Mouse (Mus musculus) midbrain, embryonic 10.5 days (tissue): ENCODE data around the gene Palld. TPM values are rescaled to one million over a fixed set of nuclear protein-coding genes. Genes with fewer than 3 reads are reported as not detected.
A peak's percentile ranks its signal among the peaks of the same experiment; 100 is the strongest.

Experiments
- DNase-seq: peaks from one replicate; pipeline ENCODE4 v3.0.0-alpha.2; 2017; ENCODE audit warnings: low spot score
- H3K27ac ChIP-seq: fragments of 300-500 bp; sonication (generic); replicated peaks from 2 replicates; pipeline ENCODE4 v1.5.1; 2016; ENCODE audit warnings: mild to moderate bottlenecking
- H3K27me3 ChIP-seq: fragments of 300-500 bp; sonication (generic); 2 replicates; pipeline ENCODE4 v1.6.1; 2016; ENCODE audit warnings: low read depth, mild to moderate bottlenecking; ENCODE audit not compliant: poor library complexity, severe bottlenecking
- H3K36me3 ChIP-seq: fragments of 300-500 bp; sonication (generic); 2 replicates; pipeline ENCODE4 v1.6.1; 2016; ENCODE audit warnings: mild to moderate bottlenecking, moderate library complexity
- H3K4me1 ChIP-seq: fragments of 300-500 bp; sonication (generic); 2 replicates; pipeline ENCODE4 v1.6.1; 2016
- H3K4me3 ChIP-seq: fragments of 300-500 bp; sonication (generic); 2 replicates; pipeline ENCODE4 v1.5.1; 2016; ENCODE audit warnings: mild to moderate bottlenecking, moderate library complexity
- H3K9me3 ChIP-seq: fragments of 300-500 bp; sonication (generic); replicated peaks from 2 replicates; pipeline ENCODE4 v1.6.1; 2016; ENCODE audit warnings: mild to moderate bottlenecking
- WGBS: fragments of 180-500 bp; shearing (Covaris S2); methylation state at CpG from one replicate; pipeline ENCODE4 v1.1.7; 2016; 5-methylcytosine and 5-hydroxymethylcytosine counted together
- polyA plus RNA-seq: library from polyadenylated mRNA; unstranded; fragments of >200 nt; fragmentation: Nextera tagmentation; extraction: Ambion mirVana; gene quantifications from 2 replicates; pipeline ENCODE4 v1.2.1, GENCODE M21; 2016

Palld gene
- polyA plus RNA-seq, 1 experiment from 2014 or later, result 58.2 TPM

DNA sequence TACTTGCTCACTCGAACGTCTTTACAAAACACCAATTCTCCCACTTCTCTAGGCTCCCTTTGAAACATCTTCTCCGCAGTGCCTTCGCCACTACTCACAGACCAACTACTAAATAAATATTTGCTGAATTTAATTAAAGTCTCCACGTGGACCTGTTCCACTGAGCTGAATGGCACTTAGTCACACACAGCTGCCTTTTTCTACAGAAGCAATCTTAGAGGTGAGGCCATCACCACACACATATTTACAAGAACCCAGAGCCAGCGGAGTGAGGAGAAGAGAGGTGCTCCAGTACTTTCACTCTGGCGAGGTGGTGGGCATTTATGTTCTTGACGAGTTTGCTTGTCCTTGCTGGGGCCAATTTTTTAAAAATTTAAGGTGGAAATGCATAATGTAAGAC, 346.3 kb downstream of the Palld start:
- H3K9me3 ChIP-seq, result no peaks in the 10 kb centered on the region
- H3K4me1 ChIP-seq, result peaks cover 57% of the 10 kb centered on the region
- H3K27ac ChIP-seq, result no peak overlapping the region
- no peaks in the 10 kb centered on the region for H3K27me3 ChIP-seq
- WGBS, result 62% methylated on average over 8 of the region's 8 CpGs
- no peak for DNase-seq
- 0 out of 2 replicates have a peak, but pooled peaks cover 3% of the 10 kb centered on the region for H3K36me3 ChIP-seq
- H3K4me3 ChIP-seq, result no peak overlapping the region

DNA sequence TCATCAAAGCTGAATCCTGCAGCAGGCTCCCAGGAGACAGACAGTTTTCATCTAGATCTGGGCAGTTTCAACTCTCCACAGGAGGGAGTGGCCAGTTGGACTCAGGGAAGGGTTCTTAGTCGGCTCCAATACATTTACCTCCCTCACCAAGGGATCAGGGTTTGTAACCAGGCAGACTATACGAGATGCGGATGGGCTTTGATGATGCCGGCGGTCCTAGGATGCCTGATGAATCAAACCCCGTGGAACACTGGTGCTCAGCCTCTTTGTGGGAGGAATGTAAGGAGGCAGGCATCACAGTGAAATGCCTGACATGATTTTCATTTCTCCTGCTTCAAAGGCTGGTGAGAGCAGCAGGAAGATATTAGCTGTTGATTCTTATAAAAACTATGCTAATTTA, 347.1 kb downstream of the Palld start:
- peak overlapping the region; percentile 28; the same call in 1 of the 2 replicates for H3K27ac ChIP-seq
- WGBS, result 65% methylated on average over 6 of the region's 6 CpGs
- H3K36me3 ChIP-seq, result peaks cover 8% of the 10 kb centered on the region
- DNase-seq, result no peak
- peaks cover 51% of the 10 kb centered on the region for H3K4me1 ChIP-seq
- H3K4me3 ChIP-seq, result no peak overlapping the region
- H3K27me3 ChIP-seq, result no peaks in the 10 kb centered on the region
- H3K9me3 ChIP-seq, result peaks cover 4% of the 10 kb centered on the region; the same call in 1 of the 2 replicates

DNA sequence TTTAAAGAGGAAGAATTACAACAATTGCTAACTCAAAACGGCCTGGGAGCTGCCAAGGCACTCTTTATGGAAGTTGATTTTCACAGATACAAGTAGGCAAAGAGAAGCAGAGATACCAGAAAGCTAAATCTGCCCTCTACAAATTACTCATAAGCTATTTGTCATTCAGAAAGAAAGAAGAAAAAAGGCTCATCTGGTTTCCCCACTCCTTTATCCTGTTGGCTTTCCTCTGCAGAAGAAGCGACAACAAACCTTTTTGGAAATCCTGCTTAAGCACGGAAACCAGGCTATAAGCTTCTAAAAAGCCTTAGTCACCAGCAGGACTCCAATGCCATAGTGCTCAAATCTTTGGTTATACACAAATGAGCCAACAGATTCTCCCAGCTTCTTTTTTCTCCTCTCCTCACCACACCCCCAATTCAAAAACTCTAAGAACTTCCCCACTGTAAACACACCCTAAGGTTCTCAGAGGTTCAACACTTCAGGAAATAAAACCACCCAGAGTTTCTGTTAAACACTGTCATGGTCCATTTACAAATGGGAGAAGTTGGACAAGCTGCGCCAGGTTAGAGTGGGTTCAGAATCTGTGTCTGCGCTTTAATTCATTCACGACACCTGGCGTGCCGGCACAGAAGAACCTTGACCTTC, 349.6 kb downstream of the Palld start:
- H3K4me3 ChIP-seq, result no peak overlapping the region

DNA sequence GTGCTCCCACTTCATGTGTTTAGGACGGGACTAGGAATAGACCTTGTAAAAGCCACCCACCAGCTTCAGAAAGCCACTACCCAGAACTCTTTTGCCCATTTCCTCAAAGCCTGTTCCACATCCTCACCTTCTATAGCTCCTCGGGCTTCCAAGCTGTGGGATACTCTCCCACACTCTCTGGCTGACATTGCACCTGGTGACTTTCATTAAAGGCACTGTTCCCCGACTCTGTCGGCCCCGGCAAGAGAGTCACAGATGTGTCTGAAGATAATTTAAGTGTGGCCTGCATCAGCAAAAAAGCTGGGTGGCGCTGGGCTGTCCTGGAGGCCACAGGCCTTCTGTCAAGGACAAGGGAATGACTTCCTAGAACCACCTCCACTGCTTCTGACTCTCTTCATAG, 350.3 kb downstream of the Palld start:
- 0 out of 2 replicates have a peak overlapping the region, but pooled peaks have one; percentile 23 for H3K27ac ChIP-seq
- no peak overlapping the region for H3K4me3 ChIP-seq
- peaks cover 23% of the 10 kb centered on the region for H3K9me3 ChIP-seq
- no peak for DNase-seq
- WGBS, result 77% methylated on average over 6 of the region's 6 CpGs
- H3K36me3 ChIP-seq, result peaks cover 37% of the 10 kb centered on the region
- peaks cover 50% of the 10 kb centered on the region for H3K4me1 ChIP-seq
- H3K27me3 ChIP-seq, result peaks cover 8% of the 10 kb centered on the region

More for the DNA sequence above, 349.6 kb downstream of the Palld start:
- no peak for DNase-seq
- Histone ChIP-seq H3K4me1 (peaks cover 50% of the 10 kb centered on the region), H3K9me3 (peaks cover 23% of the 10 kb centered on the region), H3K27me3 (peaks cover 8% of the 10 kb centered on the region), H3K27ac (no peak overlapping the region), H3K36me3 (peaks cover 32% of the 10 kb centered on the region)
- WGBS, result 86% methylated on average over 8 of the region's 8 CpGs

DNA sequence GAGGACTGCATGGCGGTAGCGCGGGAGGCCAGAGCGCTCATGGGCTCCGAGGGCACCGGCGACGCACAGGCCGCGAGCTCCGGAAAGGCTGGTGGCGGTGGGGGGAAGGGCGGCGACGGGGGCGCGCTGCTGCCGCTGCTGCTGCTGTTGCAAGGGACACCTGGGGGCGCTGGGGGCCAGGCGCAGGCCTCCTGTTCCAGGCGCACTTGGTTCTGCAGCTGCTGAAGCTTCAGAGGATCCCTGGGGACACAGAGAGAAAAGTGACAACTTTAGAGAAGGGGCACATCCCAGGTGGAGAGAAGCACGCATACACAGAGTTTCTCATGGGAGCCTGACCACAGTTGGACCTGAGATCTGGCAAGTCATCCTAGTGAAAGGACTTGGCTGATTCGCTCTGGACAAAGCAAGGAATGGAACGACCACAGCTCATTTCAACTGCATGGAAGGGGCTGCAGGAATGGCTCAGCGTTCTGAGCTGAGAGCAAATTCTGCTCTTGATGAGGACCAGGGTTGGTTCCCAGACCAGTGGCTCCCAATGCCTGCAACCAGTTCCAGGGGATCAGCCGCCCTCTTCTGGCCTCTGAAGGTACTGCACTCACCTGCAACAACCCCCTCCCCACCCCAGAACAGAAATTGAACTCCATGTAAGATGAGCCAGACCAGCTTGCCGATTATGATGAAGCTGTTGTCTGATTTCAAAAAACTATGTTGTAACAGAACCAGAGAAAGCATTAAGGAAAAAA, 352.3 kb downstream of the Palld start:
- Histone ChIP-seq H3K27ac (no peak overlapping the region), H3K27me3 (peaks cover 8% of the 10 kb centered on the region), H3K36me3 (peaks cover 58% of the 10 kb centered on the region), H3K9me3 (peaks cover 23% of the 10 kb centered on the region), H3K4me1 (peaks cover 33% of the 10 kb centered on the region), H3K4me3 (peak overlapping the region; percentile 21)
- 36% methylated on average over 27 of the region's 27 CpGs for WGBS
- DNase-seq, result peak; percentile 46

DNA sequence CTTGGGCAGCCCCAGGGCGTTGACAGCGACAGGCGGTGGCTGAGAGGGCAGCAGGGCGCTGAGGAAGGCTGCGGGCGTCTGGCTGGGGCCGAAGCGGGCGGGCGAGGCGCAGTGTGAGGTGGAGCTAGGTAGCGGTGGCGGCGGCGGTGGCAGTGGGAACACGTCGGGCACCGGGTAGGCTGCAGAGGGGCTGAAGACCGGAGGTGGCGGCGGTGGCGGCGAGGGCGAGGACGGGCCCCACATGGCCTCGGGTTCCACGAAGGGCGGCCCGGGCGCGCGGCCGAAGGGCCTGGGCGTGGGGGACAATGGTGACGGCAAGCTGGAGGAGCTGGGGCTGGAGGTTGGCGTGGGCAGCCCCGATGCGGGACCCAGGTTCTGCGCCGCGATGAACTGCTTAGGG, 352.9 kb downstream of the Palld start:
- Histone ChIP-seq H3K27ac (no peak overlapping the region), H3K27me3 (peaks cover 8% of the 10 kb centered on the region), H3K36me3 (peaks cover 64% of the 10 kb centered on the region), H3K4me1 (peaks cover 28% of the 10 kb centered on the region), H3K4me3 (peak overlapping the region; percentile 21), H3K9me3 (peaks cover 23% of the 10 kb centered on the region)
- 59% methylated on average over 41 of the region's 41 CpGs for WGBS
- no peak for DNase-seq

DNA sequence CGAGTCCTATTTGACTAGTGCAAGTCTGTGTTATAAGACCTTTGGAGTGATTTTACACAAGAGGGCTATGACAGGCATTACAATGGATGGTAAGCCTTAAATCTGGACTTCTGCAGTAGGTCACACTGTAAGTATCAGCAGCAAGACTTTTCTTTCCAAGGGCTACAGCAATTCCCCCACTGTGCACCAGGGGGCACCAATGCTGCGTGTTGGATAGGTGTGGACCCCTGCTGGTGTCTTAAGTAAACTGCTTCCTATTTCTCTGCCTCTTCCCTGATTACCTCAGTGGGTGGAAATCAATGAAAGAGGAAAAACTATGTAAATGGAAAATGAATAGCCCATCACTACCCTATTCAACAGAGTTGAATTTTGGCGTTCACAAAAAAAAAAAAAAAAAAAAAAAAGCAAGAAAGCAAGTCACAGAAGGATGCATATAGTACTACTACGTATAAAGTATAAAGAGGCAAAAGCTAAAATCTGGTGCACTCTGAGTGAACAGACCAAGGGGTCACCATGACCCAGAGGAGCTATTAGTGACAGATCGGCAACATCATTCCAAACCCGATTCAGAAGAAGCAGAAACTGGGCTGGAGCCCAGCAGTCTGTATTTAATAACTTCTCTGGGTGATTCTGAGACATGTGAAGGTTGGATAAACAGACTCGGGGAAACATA, 362.5 kb downstream of the Palld start:
- H3K36me3 ChIP-seq, result peaks cover 69% of the 10 kb centered on the region
- WGBS, result 54% methylated on average over 7 of the region's 7 CpGs
- no peak overlapping the region for H3K4me3 ChIP-seq
- no peaks in the 10 kb centered on the region for H3K9me3 ChIP-seq
- no peaks in the 10 kb centered on the region for H3K27me3 ChIP-seq
- H3K4me1 ChIP-seq, result no peaks in the 10 kb centered on the region
- DNase-seq, result peak; percentile 76
- H3K27ac ChIP-seq, result no peak overlapping the region

DNA sequence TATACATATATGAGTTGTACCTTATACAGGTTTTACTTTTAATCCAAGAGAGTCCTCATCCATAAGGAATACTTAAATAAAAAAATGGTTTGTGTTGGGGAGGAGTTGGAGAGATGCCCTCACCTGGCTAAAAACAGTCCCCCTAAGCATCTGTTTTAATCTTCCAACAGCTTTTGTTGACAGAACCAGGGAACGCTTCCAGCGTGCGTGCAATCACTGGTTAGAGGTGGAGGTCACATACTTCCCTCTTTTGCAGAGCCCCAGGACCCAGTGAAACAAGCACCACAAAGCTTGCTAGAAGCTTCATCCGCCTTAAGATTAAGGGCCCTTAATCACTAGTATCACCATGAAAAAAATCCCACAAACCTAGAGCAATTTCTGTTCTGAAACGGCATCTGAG, 365.0 kb downstream of the Palld start:
- Histone ChIP-seq H3K27me3 (no peaks in the 10 kb centered on the region), H3K36me3 (peaks cover 73% of the 10 kb centered on the region), H3K9me3 (no peaks in the 10 kb centered on the region), H3K4me1 (no peaks in the 10 kb centered on the region), H3K4me3 (no peak overlapping the region), H3K27ac (no peak overlapping the region)
- 86% methylated on average over 5 of the region's 5 CpGs for WGBS
- DNase-seq, result no peak

DNA sequence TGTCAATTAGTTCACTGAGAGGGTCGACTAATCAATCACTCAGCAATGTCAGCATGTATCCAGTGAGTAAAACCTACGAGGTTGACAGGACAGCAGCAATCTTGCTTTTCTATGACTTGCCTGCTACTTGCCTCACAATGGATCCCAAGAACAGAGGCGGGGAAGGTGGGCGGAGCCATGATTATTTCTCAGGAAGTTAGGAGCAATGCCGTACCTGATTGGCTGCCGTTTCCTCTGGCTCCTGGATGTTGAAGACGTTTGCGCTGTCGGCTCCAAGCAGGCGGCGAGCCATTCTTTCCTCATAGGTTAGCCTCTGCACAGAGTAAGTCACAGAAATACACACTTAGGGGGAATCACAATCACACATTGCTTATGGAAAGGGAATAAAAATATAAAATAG, 367.0 kb downstream of the Palld start:
- Histone ChIP-seq H3K27ac (no peak overlapping the region), H3K36me3 (peaks cover 82% of the 10 kb centered on the region), H3K4me1 (no peaks in the 10 kb centered on the region), H3K9me3 (no peaks in the 10 kb centered on the region), H3K27me3 (no peaks in the 10 kb centered on the region), H3K4me3 (no peak overlapping the region)
- 81% methylated on average over 11 of the region's 11 CpGs for WGBS
- DNase-seq, result no peak

DNA sequence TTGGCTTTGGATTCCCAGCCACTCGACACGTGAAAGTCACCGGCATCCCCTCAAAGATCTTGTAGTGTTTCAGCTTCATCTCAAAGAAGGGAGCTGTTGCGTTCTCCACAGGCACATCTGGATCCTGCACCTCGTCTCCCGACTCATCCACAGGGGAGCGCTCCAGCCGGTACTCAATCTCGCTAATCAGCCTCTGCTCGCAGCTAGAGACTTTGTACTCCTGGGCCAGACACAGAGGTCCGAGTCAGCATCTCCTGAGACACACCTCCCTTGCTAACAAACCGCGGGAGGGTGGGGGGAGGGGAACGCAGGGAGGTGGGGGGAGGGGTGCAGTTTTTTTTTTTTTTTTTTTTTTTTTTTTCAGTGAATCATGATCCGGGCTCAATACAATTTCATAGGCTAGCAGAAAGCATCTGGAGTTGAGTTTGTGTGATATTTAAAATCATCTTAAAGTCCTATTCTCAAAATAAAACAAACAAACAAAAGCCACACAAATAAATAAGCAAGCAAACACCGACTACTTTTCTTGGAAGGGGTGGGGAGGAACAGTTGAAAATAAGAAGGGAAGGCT, 369.0 kb downstream of the Palld start:
- DNase-seq, result no peak
- H3K4me3 ChIP-seq, result no peak overlapping the region
- H3K4me1 ChIP-seq, result no peaks in the 10 kb centered on the region
- H3K9me3 ChIP-seq, result no peaks in the 10 kb centered on the region
- 54% methylated on average over 16 of the region's 16 CpGs for WGBS
- H3K36me3 ChIP-seq, result peaks cover 94% of the 10 kb centered on the region
- no peak overlapping the region for H3K27ac ChIP-seq
- no peaks in the 10 kb centered on the region for H3K27me3 ChIP-seq

DNA sequence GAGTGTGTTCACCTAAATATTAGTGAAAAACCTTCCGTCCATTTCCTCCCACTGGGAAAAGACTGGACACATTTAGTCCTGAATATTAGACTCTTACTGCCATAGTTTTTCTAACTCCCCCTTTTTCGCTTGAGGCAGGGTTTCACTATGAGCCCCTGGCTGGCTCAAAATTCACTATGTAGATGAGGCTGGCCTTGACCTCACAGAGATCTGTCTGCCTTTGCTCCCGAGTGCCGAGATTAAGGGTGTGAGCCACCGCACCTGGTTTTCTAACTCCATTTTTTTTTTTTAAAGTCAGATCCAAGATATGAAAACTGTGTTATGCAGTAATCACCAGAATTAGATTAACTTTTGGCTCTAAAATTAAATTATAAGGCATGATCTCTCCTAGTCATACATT, 369.7 kb downstream of the Palld start:
- Histone ChIP-seq H3K9me3 (no peaks in the 10 kb centered on the region), H3K4me1 (no peaks in the 10 kb centered on the region), H3K27ac (no peak overlapping the region), H3K4me3 (no peak overlapping the region), H3K27me3 (no peaks in the 10 kb centered on the region), H3K36me3 (peaks cover 94% of the 10 kb centered on the region)
- 89% methylated on average over 5 of the region's 5 CpGs for WGBS
- no peak for DNase-seq

DNA sequence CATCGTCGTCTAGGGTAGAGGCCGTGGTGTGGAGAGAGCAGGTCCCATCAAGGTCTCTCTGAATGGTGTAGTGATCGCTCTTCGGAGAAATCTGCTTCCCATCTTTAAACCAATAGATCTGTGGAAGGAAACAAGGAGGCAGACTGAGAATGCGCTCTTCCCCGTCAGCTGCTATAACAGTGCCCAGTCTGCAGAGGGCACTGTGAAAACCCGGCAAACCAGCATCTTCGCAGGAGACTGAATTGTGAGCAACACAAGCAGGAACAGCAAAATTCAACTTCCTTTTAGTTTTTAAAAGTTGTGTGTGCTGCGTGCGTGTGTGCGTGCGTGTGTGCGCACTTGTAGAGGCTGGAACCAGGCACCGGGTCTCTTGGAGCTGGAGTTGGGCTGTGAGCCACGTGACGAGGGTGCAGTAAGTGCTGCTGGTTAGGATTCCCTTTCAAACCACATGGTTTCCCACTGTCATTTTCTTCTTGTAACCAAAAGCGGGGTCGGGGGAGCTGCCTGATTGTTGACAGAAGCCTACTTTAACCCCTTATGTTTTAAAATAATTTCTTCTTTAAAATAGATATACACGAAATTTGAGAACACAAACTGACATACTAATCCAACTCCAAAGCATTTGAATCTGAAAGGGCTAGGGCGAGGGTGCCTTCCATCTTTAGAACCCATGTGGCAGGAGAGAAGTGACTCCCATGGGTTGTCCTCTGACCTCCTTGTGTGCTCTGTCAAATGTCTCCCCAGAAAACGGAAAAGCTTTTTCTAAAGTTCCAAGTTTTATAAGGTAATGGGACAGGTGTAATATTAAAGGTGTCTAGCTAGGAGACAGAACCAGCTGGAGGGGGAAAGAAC, 370.3 kb downstream of the Palld start:
- H3K4me3 ChIP-seq, result no peak overlapping the region
- DNase-seq, result no peak
- no peak overlapping the region for H3K27ac ChIP-seq
- WGBS, result 67% methylated on average over 22 of the region's 22 CpGs
- no peaks in the 10 kb centered on the region for H3K9me3 ChIP-seq
- H3K27me3 ChIP-seq, result no peaks in the 10 kb centered on the region
- H3K4me1 ChIP-seq, result no peaks in the 10 kb centered on the region
- H3K36me3 ChIP-seq, result peaks cover 96% of the 10 kb centered on the region
